Mouse (Mus musculus) neural tube, embryonic 15.5 days (tissue): ENCODE data around the gene Nos2. TPM values are rescaled to one million over a fixed set of nuclear protein-coding genes. Genes with fewer than 3 reads are reported as not detected.

ENCODE experiments used
- ATAC-seq: fragments of 200-750 bp; cut with Nextera tagmentation; 2 replicates; pipeline ENCODE4 v1.8.0; 2017; ENCODE audit warnings: mild to moderate bottlenecking, moderate TSS enrichment, moderate library complexity; ENCODE audit not compliant: low FRiP score
- H3K27ac ChIP-seq: fragments of 300-500 bp; sonication (generic); replicated peaks from 2 replicates; pipeline ENCODE4 v1.5.1; 2015; ENCODE audit warnings: mild to moderate bottlenecking, inconsistent platforms
- H3K27me3 ChIP-seq: fragments of 300-500 bp; sonication (generic); replicated peaks from 2 replicates; pipeline ENCODE4 v1.6.1; 2015; ENCODE audit warnings: inconsistent platforms
- H3K36me3 ChIP-seq: fragments of 300-500 bp; sonication (generic); 2 replicates; pipeline ENCODE4 v1.6.1; 2015; ENCODE audit warnings: inconsistent platforms
- H3K4me1 ChIP-seq: fragments of 300-500 bp; sonication (generic); 2 replicates; pipeline ENCODE4 v1.6.1; 2015; ENCODE audit warnings: inconsistent platforms
- H3K4me2 ChIP-seq: fragments of 300-500 bp; sonication (generic); 2 replicates; pipeline ENCODE4 v1.6.1; 2015; ENCODE audit warnings: inconsistent platforms, mild to moderate bottlenecking, moderate library complexity
- H3K4me3 ChIP-seq: fragments of 300-500 bp; sonication (generic); replicated peaks from 2 replicates; pipeline ENCODE4 v1.5.1; 2015; ENCODE audit warnings: mild to moderate bottlenecking, inconsistent platforms
- H3K9ac ChIP-seq: fragments of 300-500 bp; sonication (generic); replicated peaks from 2 replicates; pipeline ENCODE4 v1.6.1; 2015; ENCODE audit warnings: mild to moderate bottlenecking, inconsistent platforms
- H3K9me3 ChIP-seq: fragments of 300-500 bp; sonication (generic); replicated peaks from 2 replicates; pipeline ENCODE4 v1.6.1; 2016; ENCODE audit warnings: inconsistent platforms
- WGBS: fragments of 180-500 bp; shearing (Covaris S2); methylation state at CpG from one replicate; pipeline ENCODE4 v1.1.7; 2015; ENCODE audit warnings: mixed read lengths; 5-methylcytosine and 5-hydroxymethylcytosine counted together
- polyA plus RNA-seq: library from polyadenylated mRNA; unstranded; fragments of >200 nt; fragmentation: Nextera tagmentation; extraction: Ambion mirVana; gene quantifications from 2 replicates; pipeline ENCODE4 v1.2.1, GENCODE M21; 2015

Gene Nos2
- polyA plus RNA-seq, 1 experiment from 2014 or later: 1.0 TPM

- 43% methylated on average over 8 of the region's 8 CpGs for whole genome bisulfite sequencing
- H3K9ac ChIP-seq: no peak overlapping the region
- H3K27ac ChIP-seq: no peak overlapping the region
- H3K4me2 ChIP-seq: no peak overlapping the region
- peaks cover 53% of the 10 kb centered on the region for H3K27me3 ChIP-seq
- no peak for ATAC-seq
- no peaks in the 10 kb centered on the region for H3K36me3 ChIP-seq
- no peak overlapping the region for H3K4me3 ChIP-seq
- H3K4me1 ChIP-seq: peaks cover 7% of the 10 kb centered on the region
- H3K9me3 ChIP-seq: no peaks in the 10 kb centered on the region
Measured at GRCm38 (mm10) chr11:78922678-78923407, 2.3 kb downstream of the Nos2 start.

- H3K36me3 ChIP-seq: no peaks in the 10 kb centered on the region
- no peak overlapping the region for H3K9ac ChIP-seq
- H3K4me2 ChIP-seq: no peak overlapping the region
- H3K27ac ChIP-seq: no peak overlapping the region
- no peak for ATAC-seq
- peaks cover 54% of the 10 kb centered on the region for H3K27me3 ChIP-seq
- H3K9me3 ChIP-seq: no peaks in the 10 kb centered on the region
- 14% methylated on average over 9 of the region's 9 CpGs for WGBS
- no peak overlapping the region for H3K4me3 ChIP-seq
- H3K4me1 ChIP-seq: peaks cover 7% of the 10 kb centered on the region
Measured at GRCm38 (mm10) chr11:78924111-78924510, 3.5 kb downstream of the Nos2 start.

DNA sequence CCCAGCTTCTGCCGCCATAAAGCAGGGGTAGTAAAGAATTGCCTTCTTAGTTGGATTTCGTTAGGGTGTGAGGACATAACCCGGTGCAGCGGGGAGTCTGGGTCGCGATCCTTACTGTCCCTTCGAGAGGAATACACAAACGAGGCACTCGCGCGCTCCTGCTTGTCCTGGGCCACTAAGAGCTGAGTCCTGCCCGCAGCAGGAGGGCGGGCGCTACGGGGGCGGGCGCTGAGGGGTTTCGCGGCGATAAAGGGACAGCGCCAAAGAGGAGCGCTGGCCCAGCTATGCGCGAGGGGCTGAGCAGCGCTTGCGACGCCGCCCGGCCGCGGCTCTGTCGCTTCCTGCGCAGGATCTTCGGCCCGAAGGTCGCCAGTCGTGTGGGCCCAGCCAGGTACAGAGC is 4.3 kb downstream of the Nos2 start:
- peaks cover 52% of the 10 kb centered on the region for H3K27me3 ChIP-seq
- WGBS: under 1% methylated on average over 37 of the region's 37 CpGs
- H3K9me3 ChIP-seq: no peaks in the 10 kb centered on the region
- H3K9ac ChIP-seq: no peak overlapping the region
- H3K27ac ChIP-seq: no peak overlapping the region
- H3K36me3 ChIP-seq: no peaks in the 10 kb centered on the region
- H3K4me3 ChIP-seq: peak overlapping the region; percentile 31
- H3K4me2 ChIP-seq: peak overlapping the region; percentile 54
- H3K4me1 ChIP-seq: peaks cover 7% of the 10 kb centered on the region
- ATAC-seq: no peak

- 48% methylated on average over 5 of the region's 5 CpGs for WGBS
- H3K27ac ChIP-seq: no peak overlapping the region
- H3K9ac ChIP-seq: no peak overlapping the region
- H3K27me3 ChIP-seq: peaks cover 31% of the 10 kb centered on the region
- peaks cover 7% of the 10 kb centered on the region for H3K4me1 ChIP-seq
- H3K4me3 ChIP-seq: no peak overlapping the region
- no peaks in the 10 kb centered on the region for H3K9me3 ChIP-seq
- no peaks in the 10 kb centered on the region for H3K36me3 ChIP-seq
- ATAC-seq: no peak
- no peak overlapping the region for H3K4me2 ChIP-seq
Measured at GRCm38 (mm10) chr11:78929345-78929744, 8.8 kb downstream of the Nos2 start.

- Histone ChIP-seq H3K27ac (no peak overlapping the region), H3K36me3 (no peaks in the 10 kb centered on the region), H3K27me3 (no peaks in the 10 kb centered on the region), H3K4me3 (no peak overlapping the region), H3K4me2 (no peak overlapping the region), H3K9ac (no peak overlapping the region), H3K9me3 (no peaks in the 10 kb centered on the region), H3K4me1 (no peaks in the 10 kb centered on the region)
- ATAC-seq: no peak
- 81% methylated on average over 7 of the region's 7 CpGs for WGBS
Measured at GRCm38 (mm10) chr11:78934307-78934706, 13.7 kb downstream of the Nos2 start.

GRCm38 (mm10) chr11:78934727-78935126 is 14.1 kb downstream of the Nos2 start:
- H3K9ac ChIP-seq: no peak overlapping the region
- H3K36me3 ChIP-seq: no peaks in the 10 kb centered on the region
- no peak overlapping the region for H3K4me2 ChIP-seq
- no peaks in the 10 kb centered on the region for H3K27me3 ChIP-seq
- no peak overlapping the region for H3K27ac ChIP-seq
- ATAC-seq: no peak
- WGBS: 86% methylated on average over 4 of the region's 4 CpGs
- no peaks in the 10 kb centered on the region for H3K4me1 ChIP-seq
- H3K9me3 ChIP-seq: no peaks in the 10 kb centered on the region
- H3K4me3 ChIP-seq: no peak overlapping the region

DNA sequence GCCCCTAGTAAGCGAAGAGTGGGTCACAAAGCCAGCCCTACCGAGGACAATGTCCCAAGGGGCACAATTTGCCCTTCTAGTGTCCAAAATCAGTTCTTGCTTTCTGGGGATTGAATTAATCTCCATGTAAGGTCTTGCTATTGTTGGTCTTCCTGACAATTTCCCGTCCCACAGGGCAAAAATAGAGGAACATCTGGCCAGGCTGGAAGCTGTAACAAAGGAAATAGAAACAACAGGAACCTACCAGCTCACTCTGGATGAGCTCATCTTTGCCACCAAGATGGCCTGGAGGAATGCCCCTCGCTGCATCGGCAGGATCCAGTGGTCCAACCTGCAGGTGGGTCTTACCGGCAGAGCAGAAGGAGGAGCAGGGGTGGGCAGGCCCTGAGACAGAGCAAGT is 14.6 kb downstream of the Nos2 start:
- ATAC-seq: no peak
- H3K4me1 ChIP-seq: no peaks in the 10 kb centered on the region
- H3K27ac ChIP-seq: no peak overlapping the region
- no peaks in the 10 kb centered on the region for H3K36me3 ChIP-seq
- no peaks in the 10 kb centered on the region for H3K27me3 ChIP-seq
- no peak overlapping the region for H3K4me2 ChIP-seq
- no peaks in the 10 kb centered on the region for H3K9me3 ChIP-seq
- H3K4me3 ChIP-seq: no peak overlapping the region
- 88% methylated on average over 6 of the region's 6 CpGs for WGBS
- no peak overlapping the region for H3K9ac ChIP-seq

DNA sequence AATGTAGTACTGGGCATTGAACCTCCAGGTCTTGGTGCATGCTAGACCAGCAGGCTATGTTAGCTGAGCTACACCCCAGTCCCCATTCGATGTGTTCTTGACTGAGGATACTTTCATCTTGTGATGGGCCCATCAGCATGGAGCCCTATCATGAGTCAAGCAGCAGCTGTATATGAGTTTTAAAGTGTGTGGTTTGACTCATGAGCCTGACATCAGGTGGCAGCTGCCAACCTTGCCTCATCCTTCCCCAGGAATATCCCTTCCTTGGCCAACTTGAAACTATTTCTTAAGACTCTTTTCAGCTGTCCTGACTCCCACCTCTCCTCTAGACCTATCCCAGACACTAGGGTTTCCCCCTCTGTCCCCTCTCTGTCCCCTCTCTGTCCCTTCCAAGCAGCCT is 22.5 kb downstream of the Nos2 start:
- Histone ChIP-seq H3K27ac (no peak overlapping the region), H3K9me3 (no peaks in the 10 kb centered on the region), H3K9ac (no peak overlapping the region), H3K4me2 (no peak overlapping the region), H3K4me1 (no peaks in the 10 kb centered on the region), H3K27me3 (no peaks in the 10 kb centered on the region), H3K36me3 (no peaks in the 10 kb centered on the region), H3K4me3 (no peak overlapping the region)
- ATAC-seq: no peak
- 91% methylated on average over 1 of the region's 1 CpGs for WGBS

GRCm38 (mm10) chr11:78950365-78950764 is 29.8 kb downstream of the Nos2 start:
- ATAC-seq: no peak
- no peaks in the 10 kb centered on the region for H3K9me3 ChIP-seq
- 80% methylated on average over 8 of the region's 8 CpGs for WGBS
- H3K36me3 ChIP-seq: no peaks in the 10 kb centered on the region
- no peak overlapping the region for H3K9ac ChIP-seq
- H3K27me3 ChIP-seq: peaks cover 38% of the 10 kb centered on the region
- H3K4me2 ChIP-seq: no peak overlapping the region
- no peak overlapping the region for H3K27ac ChIP-seq
- H3K4me1 ChIP-seq: peaks cover 6% of the 10 kb centered on the region
- no peak overlapping the region for H3K4me3 ChIP-seq

DNA sequence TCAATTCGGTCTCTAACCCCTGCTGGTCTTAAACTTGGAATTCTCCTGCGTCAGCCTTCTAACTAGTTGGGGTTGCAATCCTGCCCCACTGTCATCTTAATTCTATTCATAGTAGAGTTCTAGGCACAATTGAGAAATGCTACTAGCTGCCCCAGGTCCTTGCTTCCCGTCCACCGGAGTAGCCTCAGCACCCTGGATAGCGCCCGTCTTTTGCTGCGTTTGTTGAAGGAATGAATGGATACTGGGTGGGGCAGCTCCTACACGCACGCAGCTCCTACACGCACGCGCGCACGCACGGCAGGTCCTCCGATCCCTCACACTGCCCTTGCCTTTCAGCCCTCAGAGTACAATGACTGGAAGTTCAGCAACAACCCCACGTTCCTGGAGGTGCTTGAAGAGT is 31.9 kb downstream of the Nos2 start:
- peak overlapping the region; percentile 55 for H3K4me2 ChIP-seq
- H3K9ac ChIP-seq: no peak overlapping the region
- H3K27ac ChIP-seq: no peak overlapping the region
- peaks cover 6% of the 10 kb centered on the region for H3K4me1 ChIP-seq
- no peaks in the 10 kb centered on the region for H3K9me3 ChIP-seq
- H3K4me3 ChIP-seq: peak overlapping the region; percentile 26
- whole genome bisulfite sequencing: 6% methylated on average over 17 of the region's 17 CpGs
- no peaks in the 10 kb centered on the region for H3K36me3 ChIP-seq
- ATAC-seq: no peak
- peaks cover 43% of the 10 kb centered on the region for H3K27me3 ChIP-seq

- WGBS: 8% methylated on average over 7 of the region's 7 CpGs
- no peak overlapping the region for H3K4me2 ChIP-seq
- ATAC-seq: no peak
- H3K9ac ChIP-seq: no peak overlapping the region
- no peaks in the 10 kb centered on the region for H3K9me3 ChIP-seq
- peaks cover 6% of the 10 kb centered on the region for H3K4me1 ChIP-seq
- no peak overlapping the region for H3K4me3 ChIP-seq
- H3K27ac ChIP-seq: no peak overlapping the region
- no peaks in the 10 kb centered on the region for H3K36me3 ChIP-seq
- H3K27me3 ChIP-seq: peaks cover 39% of the 10 kb centered on the region
Measured at GRCm38 (mm10) chr11:78956260-78956659, 35.7 kb downstream of the Nos2 start.

- no peak overlapping the region for H3K27ac ChIP-seq
- ATAC-seq: no peak
- no peak overlapping the region for H3K4me2 ChIP-seq
- no peaks in the 10 kb centered on the region for H3K36me3 ChIP-seq
- WGBS: 85% methylated on average over 8 of the region's 8 CpGs
- no peaks in the 10 kb centered on the region for H3K9me3 ChIP-seq
- no peaks in the 10 kb centered on the region for H3K4me1 ChIP-seq
- no peak overlapping the region for H3K4me3 ChIP-seq
- no peak overlapping the region for H3K9ac ChIP-seq
- H3K27me3 ChIP-seq: peaks cover 9% of the 10 kb centered on the region; the same call in 1 of the 2 replicates
Measured at GRCm38 (mm10) chr11:78959367-78959766, 38.8 kb downstream of the Nos2 start.
